Mouse (Mus musculus): ENCODE results near the gene Acot2. TPM values are rescaled to one million over a fixed set of nuclear protein-coding genes. Genes with fewer than 3 reads are reported as not detected.
"Not testable (repeated sequence)": the region's sequence is repeated elsewhere in the genome, so short reads cannot be mapped to it uniquely, and the experiment has no call there.

The Acot2 gene
- total RNA-seq, 2 experiments from 2014 or later, result 16.6 to 28.5 TPM

- DNase-seq, result no peak
- intact Hi-C loops (cut with DNase I), result no loop called here
These were observed 822 bp downstream of the Acot2 start for GRCm38 (mm10) chr12:83988483-83988882.

DNA sequence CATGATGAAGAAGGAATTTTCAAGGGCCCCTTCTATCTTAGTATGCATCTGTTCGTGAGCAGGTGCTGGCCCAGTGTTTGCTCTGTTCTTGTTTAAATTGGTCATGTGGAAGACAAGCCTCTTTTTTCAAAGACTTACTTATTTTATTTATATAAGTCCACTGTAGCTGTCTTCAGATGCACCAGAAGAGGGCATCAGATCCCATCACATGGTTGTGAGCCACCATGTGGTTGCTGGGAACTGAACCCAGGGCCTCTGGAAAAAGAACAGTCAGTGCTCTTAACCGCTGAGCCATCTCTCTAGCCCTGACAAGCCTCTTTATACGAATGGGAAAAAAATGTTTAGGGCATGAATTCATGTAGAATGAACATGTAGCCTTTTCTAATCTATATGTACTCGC is 1.7 kb downstream of the Acot2 start:
- intact Hi-C loops (cut with DNase I), result no loop called here

DNA sequence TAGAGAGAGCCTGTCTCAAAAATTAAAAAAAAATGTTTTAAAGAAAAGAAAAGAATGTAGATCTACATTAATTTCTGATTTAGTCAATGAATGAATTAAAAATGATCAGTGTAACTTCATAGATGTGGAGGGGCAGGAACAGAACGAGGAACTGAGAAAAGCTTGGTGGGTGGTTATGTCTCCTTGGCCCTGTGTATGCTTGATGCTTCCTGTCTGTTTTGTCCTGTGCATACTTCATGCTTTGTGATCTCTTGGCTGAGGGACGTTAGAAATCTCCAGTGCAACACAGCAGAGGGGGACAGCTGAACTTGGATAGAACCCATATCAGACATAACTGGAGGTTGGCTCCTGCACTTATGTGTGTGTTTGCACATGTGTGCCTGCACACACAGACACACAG is 9.6 kb downstream of the Acot2 start:
- no peak for DNase-seq
- intact Hi-C loops (cut with DNase I), result no loop called here

More for the DNA sequence above, 1.7 kb downstream of the Acot2 start:
- DNase-seq, result no peak

- intact Hi-C loops (cut with DNase I), result no loop called here
- no peak for DNase-seq
These were observed 10.9 kb downstream of the Acot2 start for GRCm38 (mm10) chr12:83998341-83999107.

DNA sequence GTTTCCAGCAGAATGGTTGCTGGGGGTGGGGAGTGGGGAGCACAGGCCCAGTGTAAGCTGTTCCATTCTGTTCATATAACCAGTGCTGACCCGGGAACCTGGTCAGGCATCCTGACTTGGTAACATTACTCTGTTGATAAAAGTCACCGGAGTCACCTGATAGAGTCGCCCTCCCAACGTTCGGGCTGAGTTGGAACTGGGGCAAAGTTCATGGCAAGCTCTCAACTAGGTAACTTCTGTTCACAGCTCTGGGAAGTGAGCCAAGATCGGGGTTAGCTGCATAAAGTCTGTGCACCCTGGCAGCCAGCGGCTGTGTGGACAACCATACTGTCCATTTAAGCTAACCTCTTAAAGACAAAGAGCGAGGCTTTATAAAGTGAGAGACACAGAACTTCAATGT is 11.6 kb downstream of the Acot2 start:
- intact Hi-C loops (cut with DNase I), result not testable (repeated sequence)
- peak in 1 of 2 experiments; percentile 48 for DNase-seq

GRCm38 (mm10) chr12:84000418-84000817 is 12.8 kb downstream of the Acot2 start:
- intact Hi-C loops (cut with DNase I), result no loop called here
- DNase-seq, result no peak

DNA sequence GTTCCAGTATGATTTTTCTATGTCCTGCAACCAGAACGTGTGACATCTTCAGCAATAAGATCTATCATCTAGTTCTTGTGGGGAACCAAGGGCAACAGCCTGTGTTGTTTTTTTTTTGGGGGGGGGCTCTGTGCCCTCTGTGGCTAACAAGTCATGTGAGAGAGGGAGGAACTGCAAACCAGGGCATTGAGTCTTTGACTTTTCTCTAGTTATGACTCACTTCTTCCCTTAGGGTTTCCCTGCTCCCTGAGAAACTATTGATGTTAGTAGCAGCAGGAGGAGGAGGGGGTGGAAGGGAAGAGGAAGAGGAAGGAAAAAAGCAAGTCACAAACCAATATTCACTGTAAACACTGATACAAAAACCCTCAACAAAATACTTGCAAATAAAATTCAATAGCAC is 16.2 kb downstream of the Acot2 start:
- no peak for DNase-seq
- intact Hi-C loops (cut with DNase I), result no loop called here

DNA sequence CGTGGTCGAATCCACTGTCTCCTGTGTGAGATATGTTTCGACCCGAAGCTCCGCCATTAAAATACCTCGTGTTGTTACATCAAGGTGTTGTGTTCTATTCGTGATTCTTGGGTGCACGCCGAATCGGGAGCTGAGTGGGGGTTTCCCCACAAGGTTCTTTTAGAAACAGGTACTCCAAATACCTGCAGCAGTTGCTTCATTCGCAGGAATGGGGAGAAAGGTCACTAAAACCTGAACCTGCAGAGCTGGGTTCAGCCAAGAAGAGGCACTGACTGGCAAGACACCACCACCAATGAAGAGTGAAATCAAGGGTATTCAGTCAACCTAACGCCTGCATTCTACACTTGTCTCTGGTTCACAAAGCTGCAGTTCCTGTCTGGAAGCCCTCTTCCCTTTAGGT is 20.6 kb downstream of the Acot2 start:
- intact Hi-C loops (cut with DNase I), result no loop called here
- DNase-seq, result no peak

- intact Hi-C loops (cut with DNase I), result no loop called here
- no peak for DNase-seq
These were observed 21.1 kb downstream of the Acot2 start for GRCm38 (mm10) chr12:84008729-84009128.

DNA sequence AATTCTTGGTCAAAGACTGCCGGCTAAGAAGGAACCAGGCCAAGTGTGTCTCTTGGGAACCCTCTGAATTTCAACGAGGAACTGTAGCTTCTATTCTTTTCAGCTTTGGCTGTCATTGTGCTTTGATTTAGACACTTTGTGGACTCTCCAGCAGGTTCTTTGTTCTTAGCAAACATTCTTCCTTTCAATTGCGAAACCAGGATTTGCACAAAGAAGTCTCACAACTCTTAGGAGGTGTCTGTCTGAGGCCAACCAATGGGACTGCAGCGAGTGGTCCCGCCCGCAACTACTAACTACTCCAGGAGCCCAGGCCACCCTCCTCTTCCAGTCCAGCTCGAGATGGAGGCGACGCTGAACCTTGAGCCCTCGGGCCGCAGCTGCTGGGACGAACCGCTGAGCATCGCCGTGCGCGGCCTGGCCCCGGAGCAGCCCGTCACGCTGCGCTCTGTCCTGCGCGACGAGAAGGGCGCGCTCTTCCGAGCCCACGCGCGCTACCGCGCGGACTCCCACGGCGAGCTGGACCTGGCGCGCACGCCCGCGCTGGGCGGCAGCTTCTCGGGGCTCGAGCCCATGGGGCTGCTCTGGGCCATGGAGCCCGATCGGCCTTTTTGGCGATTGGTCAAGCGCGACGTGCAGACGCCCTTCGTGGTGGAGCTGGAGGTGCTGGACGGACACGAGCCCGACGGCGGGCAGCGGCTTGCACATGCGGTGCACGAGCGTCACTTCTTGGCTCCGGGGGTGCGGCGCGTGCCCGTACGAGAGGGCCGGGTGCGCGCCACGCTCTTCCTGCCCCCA is 21.7 kb downstream of the Acot2 start, which contains the start of gene Acot1:
Gene Acot1 (plus strand): TSS at position 320 of the 795 bp plus-strand sequence.
- DNase-seq, result peak; percentile 29 to 56
- intact Hi-C loops (cut with DNase I), result not testable (repeated sequence)

- intact Hi-C loops (cut with DNase I), result no loop called here
- DNase-seq, result no peak
These were observed 22.5 kb downstream of the Acot2 start for GRCm38 (mm10) chr12:84010201-84010600.

GRCm38 (mm10) chr12:84011251-84012040 is 23.8 kb downstream of the Acot2 start:
- intact Hi-C loops (cut with DNase I), result no loop called here
- DNase-seq, result peak in 1 of 2 experiments; percentile 19

DNA sequence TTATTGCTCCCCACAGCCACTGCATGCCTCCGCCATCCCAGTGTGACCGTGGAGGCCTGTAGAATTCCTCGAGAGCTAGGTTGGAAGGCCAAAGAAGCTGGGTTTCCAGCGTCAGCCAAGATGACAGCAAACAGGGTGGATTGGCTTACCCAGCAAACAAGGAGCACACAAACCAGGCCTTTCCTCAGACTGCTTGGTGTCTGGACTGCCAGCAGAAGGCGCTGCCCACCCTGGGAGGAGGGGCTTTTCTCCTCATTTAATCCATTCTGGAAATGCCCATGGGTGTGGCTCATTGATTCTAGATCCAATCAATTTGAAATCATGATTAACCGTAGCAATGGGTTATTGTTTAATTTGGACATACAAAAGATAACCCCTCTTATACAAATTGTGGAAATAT is 25.5 kb downstream of the Acot2 start:
- no peak for DNase-seq
- intact Hi-C loops (cut with DNase I), result no loop called here

DNA sequence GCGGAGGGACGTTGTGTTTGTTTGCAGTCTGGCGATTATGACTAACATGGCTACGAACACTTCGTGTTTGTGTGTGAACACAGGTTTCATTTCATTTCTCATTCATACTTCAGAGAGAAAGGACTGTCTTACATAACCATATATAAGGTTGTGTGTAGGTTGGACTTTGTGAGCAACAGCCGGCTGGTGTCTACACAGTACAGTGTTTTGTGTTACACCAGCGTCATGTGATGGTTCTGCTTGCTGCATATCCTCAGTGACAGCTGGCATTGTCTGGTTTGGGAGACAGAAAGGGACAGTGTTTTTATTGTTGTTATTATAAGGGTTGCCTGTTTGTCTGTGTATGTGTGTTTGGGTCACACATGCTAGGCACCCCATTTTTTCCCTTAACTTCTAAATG is 26.0 kb downstream of the Acot2 start:
- no peak for DNase-seq
- intact Hi-C loops (cut with DNase I), result no loop called here

- intact Hi-C loops (cut with DNase I), result not testable (repeated sequence)
- peak; percentile 25 to 48 for DNase-seq
These were observed 32.9 kb downstream of the Acot2 start for GRCm38 (mm10) chr12:84020528-84020927.

DNA sequence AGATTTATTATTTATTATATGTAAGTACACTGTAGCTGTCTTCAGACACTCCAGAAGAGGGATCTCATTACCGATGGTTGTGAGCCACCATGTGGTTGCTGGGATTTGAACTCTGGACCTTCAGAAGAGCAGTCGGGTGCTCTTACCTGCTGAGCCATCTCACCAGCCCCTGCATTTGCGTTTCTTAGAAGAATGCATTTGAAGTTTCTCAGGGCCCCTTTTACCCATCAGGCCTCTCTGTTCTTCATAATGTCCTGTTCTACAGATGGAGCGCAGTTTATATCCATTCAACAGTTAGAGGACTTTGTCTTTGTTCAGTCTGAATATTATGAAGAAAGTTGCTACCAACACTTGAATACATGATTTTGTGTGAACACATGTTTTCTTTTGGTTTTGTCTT is 34.6 kb downstream of the Acot2 start:
- DNase-seq; intact Hi-C loops (cut with DNase I): not testable (repeated sequence)

DNA sequence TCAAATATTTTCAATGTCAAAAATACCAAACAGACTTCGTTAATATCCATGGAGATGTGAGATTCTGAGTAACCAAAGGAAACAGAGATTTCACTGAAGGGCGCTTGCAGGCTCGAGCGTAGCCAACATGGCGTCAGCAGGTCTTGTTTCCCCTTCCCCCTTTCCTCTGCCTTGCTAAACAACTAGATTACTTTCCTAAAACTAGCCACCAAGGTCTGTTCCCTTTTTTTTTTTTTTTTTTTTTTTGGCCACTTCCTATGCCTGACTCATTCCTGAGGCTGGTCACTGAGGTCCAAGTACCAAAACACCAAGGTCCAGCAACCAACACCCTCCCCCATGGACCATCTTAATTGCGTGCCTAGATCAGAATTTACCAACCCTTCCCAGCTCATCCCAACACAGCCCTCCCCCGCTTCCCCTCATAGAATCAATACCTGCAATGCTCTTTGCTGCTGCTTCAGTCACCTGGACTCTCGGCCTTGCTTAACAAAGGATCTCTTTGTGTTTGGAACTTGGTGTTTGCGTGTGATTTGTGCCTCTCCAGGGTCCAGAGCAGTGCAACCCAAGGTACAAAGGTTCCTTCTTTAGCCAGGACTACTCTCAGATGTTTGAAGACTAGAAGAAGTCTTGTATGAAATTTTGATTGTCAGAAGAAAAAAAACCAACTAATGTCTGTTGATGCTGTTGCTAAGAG is 35.5 kb downstream of the Acot2 start:
- intact Hi-C loops (cut with DNase I), result no loop called here
- DNase-seq, result no peak

- intact Hi-C loops (cut with DNase I), result no loop called here
- DNase-seq, result no peak
These were observed 38.2 kb downstream of the Acot2 start for GRCm38 (mm10) chr12:84025888-84026287.

- intact Hi-C loops (cut with DNase I); DNase-seq: not testable (repeated sequence)
These were observed 40.7 kb downstream of the Acot2 start for GRCm38 (mm10) chr12:84028328-84028727.

GRCm38 (mm10) chr12:84029043-84029442 is 41.4 kb downstream of the Acot2 start:
- intact Hi-C loops (cut with DNase I); DNase-seq: not testable (repeated sequence)

Measured in gastrocnemius, postnatal 36 days (tissue).